Mouse (Mus musculus) olfactory bulb, adult 2 months (tissue): ENCODE results near the gene Scgb1c1. TPM values are rescaled to one million over a fixed set of nuclear protein-coding genes. Genes with fewer than 3 reads are reported as not detected.

Experiments
- H3K27ac ChIP-seq: fragments of 200-500 bp; 2 replicates; pipeline ENCODE4 v1.5.1; 2012; ENCODE audit warnings: low read depth, low read length; ENCODE audit not compliant: insufficient read depth
- H3K4me1 ChIP-seq: fragments of 200-500 bp; 2 replicates; pipeline ENCODE4 v1.6.1; 2012; ENCODE audit warnings: low read length; ENCODE audit not compliant: control insufficient read depth, insufficient read depth
- H3K4me3 ChIP-seq: fragments of 200-500 bp; 2 replicates; pipeline ENCODE4 v1.5.1; 2012; ENCODE audit warnings: mild to moderate bottlenecking, low read depth, low read length, moderate library complexity; ENCODE audit not compliant: insufficient read depth
- CTCF ChIP-seq: fragments of 200-500 bp; IDR thresholded peaks from 2 replicates; pipeline ENCODE4 v1.5.1; 2012; ENCODE audit warnings: low read depth, mild to moderate bottlenecking, low read length, moderate library complexity; ENCODE audit not compliant: insufficient read depth
- POLR2A ChIP-seq: fragments of 200-500 bp; IDR thresholded peaks from 2 replicates; pipeline ENCODE4 v1.6.1; 2012; ENCODE audit warnings: mild to moderate bottlenecking, low read depth, low read length, moderate library complexity; ENCODE audit not compliant: insufficient read depth
- WGBS: fragments of 180-500 bp; shearing (Covaris S2); methylation state at CpG from one replicate; pipeline ENCODE4 v1.1.7; 2018; 5-methylcytosine and 5-hydroxymethylcytosine counted together
- polyA plus RNA-seq: library from polyadenylated mRNA; stranded (reverse); fragments of >200 nt; gene quantifications from 2 replicates; pipeline ENCODE4 v1.2.4, GENCODE M21; 2012; ENCODE audit warnings: low replicate concordance; ENCODE audit not compliant: missing spikeins, insufficient read depth, insufficient read length

Gene Scgb1c1
- polyA plus RNA-seq, 1 experiment, result not detected

- 79% methylated on average over 9 of the region's 9 CpGs for WGBS
- TF ChIP-seq CTCF (no peak), POLR2A (no peak)
- no peaks in the 10 kb centered on the region for H3K4me1 ChIP-seq
- H3K4me3 ChIP-seq, result no peak overlapping the region
- no peak overlapping the region for H3K27ac ChIP-seq
These were observed 8.9 kb upstream of the Scgb1c1 start for GRCm38 (mm10) chr7:140836243-140837115.

GRCm38 (mm10) chr7:140839556-140839955, 5.8 kb upstream of the Scgb1c1 start:
- no peak overlapping the region for H3K4me3 ChIP-seq
- TF ChIP-seq CTCF (no peak), POLR2A (no peak)
- 65% methylated on average over 5 of the region's 5 CpGs for WGBS

GRCm38 (mm10) chr7:140840750-140841735, 4.3 kb upstream of the Scgb1c1 start:
- Histone ChIP-seq H3K27ac (no peak overlapping the region), H3K4me1 (no peaks in the 10 kb centered on the region; the same call in 1 of the 2 replicates), H3K4me3 (no peak overlapping the region)
- WGBS, result 49% methylated on average over 19 of the region's 19 CpGs
- no peak for TF ChIP-seq POLR2A
- TF ChIP-seq CTCF, result no peak

More at GRCm38 (mm10) chr7:140839556-140839955, 5.8 kb upstream of the Scgb1c1 start:
- no peaks in the 10 kb centered on the region for H3K4me1 ChIP-seq
- H3K27ac ChIP-seq, result no peak overlapping the region

GRCm38 (mm10) chr7:140843806-140844205, 1.5 kb upstream of the Scgb1c1 start:
- Histone ChIP-seq H3K27ac (no peak overlapping the region), H3K4me3 (no peak overlapping the region), H3K4me1 (no peaks in the 10 kb centered on the region; the same call in 1 of the 2 replicates)
- 79% methylated on average over 7 of the region's 7 CpGs for WGBS
- TF ChIP-seq POLR2A (no peak), CTCF (no peak)

- TF ChIP-seq CTCF (no peak), POLR2A (no peak)
- WGBS, result 70% methylated on average over 4 of the region's 4 CpGs
- Histone ChIP-seq H3K27ac (no peak overlapping the region), H3K4me1 (no peaks in the 10 kb centered on the region; the same call in 1 of the 2 replicates), H3K4me3 (no peak overlapping the region)
These were observed 336 bp downstream of the Scgb1c1 start for GRCm38 (mm10) chr7:140845683-140846082.

GRCm38 (mm10) chr7:140846676-140847075, 1.3 kb downstream of the Scgb1c1 start:
- TF ChIP-seq POLR2A, result no peak
- Histone ChIP-seq H3K4me3 (no peak overlapping the region), H3K4me1 (no peaks in the 10 kb centered on the region; the same call in 1 of the 2 replicates), H3K27ac (no peak overlapping the region)
- 83% methylated on average over 10 of the region's 10 CpGs for WGBS

- no peak for TF ChIP-seq CTCF
- TF ChIP-seq POLR2A, result no peak
- Histone ChIP-seq H3K4me3 (no peak within 1 kb of the TSS), H3K27ac (no peak within 1 kb of the TSS), H3K4me1 (no peaks in the 10 kb centered on the region; the same call in 1 of the 2 replicates)
- 44% methylated on average over 11 of the region's 11 CpGs for WGBS
These were observed 2.6 kb downstream of the Scgb1c1 start, which contains the start of gene Odf3 for GRCm38 (mm10) chr7:140847755-140848580. TSS of gene Odf3 (plus strand) at chr7:140847805.

- H3K4me3 ChIP-seq, result no peak overlapping the region
- WGBS, result 92% methylated on average over 10 of the region's 10 CpGs
- TF ChIP-seq POLR2A, result no peak
- TF ChIP-seq CTCF, result no peak
- no peak overlapping the region for H3K27ac ChIP-seq
- no peaks in the 10 kb centered on the region; the same call in 1 of the 2 replicates for H3K4me1 ChIP-seq
These were observed 3.2 kb downstream of the Scgb1c1 start for GRCm38 (mm10) chr7:140848591-140848990.
